Mouse (Mus musculus) NIH3T3 (cell line): ENCODE data around the gene Wfdc3.
"Not testable (repeated sequence)": the region's sequence is repeated elsewhere in the genome, so short reads cannot be mapped to it uniquely, and the experiment has no call there.

Source experiments
- DNase-seq: peaks from one replicate; pipeline ENCODE4 v3.0.0-alpha.2; 2012; ENCODE audit warnings: low read depth

The Wfdc3 gene

GRCm38 (mm10) chr2:164737377-164738090 lies 8.2 kb downstream of the Wfdc3 start:
- no peak for DNase-seq

GRCm38 (mm10) chr2:164735446-164735845 lies 10.3 kb downstream of the Wfdc3 start:
- peak; percentile 77 for DNase-seq

- DNase-seq, result no peak
These were observed 10.9 kb downstream of the Wfdc3 start for GRCm38 (mm10) chr2:164734839-164735238.

GRCm38 (mm10) chr2:164733259-164733658 lies 12.5 kb downstream of the Wfdc3 start:
- no peak for DNase-seq

- no peak for DNase-seq
These were observed 14.0 kb downstream of the Wfdc3 start for GRCm38 (mm10) chr2:164731719-164732118.

GRCm38 (mm10) chr2:164725895-164726619 lies 19.7 kb downstream of the Wfdc3 start:
- DNase-seq, result peak; percentile 86

GRCm38 (mm10) chr2:164723276-164723675 lies 22.5 kb downstream of the Wfdc3 start:
- no peak for DNase-seq

GRCm38 (mm10) chr2:164716194-164716786 lies 29.4 kb downstream of the Wfdc3 start:
- DNase-seq, result not testable (repeated sequence)

GRCm38 (mm10) chr2:164715005-164715404 lies 30.7 kb downstream of the Wfdc3 start, which contains the start of gene Spint5:
Spint5 (plus strand) TSS chr2:164715305.
- DNase-seq, result no peak

- DNase-seq, result peak; percentile 57
These were observed 39.7 kb downstream of the Wfdc3 start for GRCm38 (mm10) chr2:164705991-164706390.

GRCm38 (mm10) chr2:164705328-164705727 lies 40.4 kb downstream of the Wfdc3 start:
- DNase-seq, result no peak

GRCm38 (mm10) chr2:164704235-164704634 lies 41.5 kb downstream of the Wfdc3 start:
- DNase-seq, result no peak

GRCm38 (mm10) chr2:164701761-164702160 lies 44.0 kb downstream of the Wfdc3 start:
- peak; percentile 85 for DNase-seq

- no peak for DNase-seq
These were observed 44.8 kb downstream of the Wfdc3 start for GRCm38 (mm10) chr2:164700959-164701358.

GRCm38 (mm10) chr2:164698201-164698600 lies 47.5 kb downstream of the Wfdc3 start, which contains the start of gene Spint4:
Spint4 (plus strand) TSS chr2:164698501.
- no peak for DNase-seq

- DNase-seq, result no peak
These were observed 60.9 kb downstream of the Wfdc3 start, which contains the start of gene Wfdc13 for GRCm38 (mm10) chr2:164684807-164685206. Wfdc13 (plus strand) TSS chr2:164685107.
